Mouse (Mus musculus): ENCODE results near the gene Slc35g1.

Slc35g1 gene

GRCm38 (mm10) chr19:38387835-38388234 is 7.9 kb upstream of the Slc35g1 start:
- CTCF ChIA-PET = no interaction called here

GRCm38 (mm10) chr19:38396633-38396970 is 822 bp downstream of the Slc35g1 start:
- CTCF ChIA-PET = no interaction called here

- CTCF ChIA-PET = no interaction called here
Observed at GRCm38 (mm10) chr19:38397004-38397403, 1.2 kb downstream of the Slc35g1 start.

GRCm38 (mm10) chr19:38398966-38399365 is 3.2 kb downstream of the Slc35g1 start:
- CTCF ChIA-PET = no interaction called here

- CTCF ChIA-PET = no interaction called here
Observed at GRCm38 (mm10) chr19:38400851-38401250, 5.1 kb downstream of the Slc35g1 start.

GRCm38 (mm10) chr19:38401416-38401815 is 5.6 kb downstream of the Slc35g1 start:
- CTCF ChIA-PET = no interaction called here

GRCm38 (mm10) chr19:38410357-38411056 is 14.7 kb downstream of the Slc35g1 start:
- CTCF ChIA-PET = no interaction called here

GRCm38 (mm10) chr19:38413861-38414260 is 18.1 kb downstream of the Slc35g1 start:
- CTCF ChIA-PET = no interaction called here

- CTCF ChIA-PET = no interaction called here
Observed at GRCm38 (mm10) chr19:38418819-38419423, 23.1 kb downstream of the Slc35g1 start.

- CTCF ChIA-PET = interaction anchor here (0.7 kb wide), 1 partner anchor 1636 kb away, joined by 4 read pairs; no protein-coding TSS in a partner anchor
Observed at GRCm38 (mm10) chr19:38420751-38421295, 25.0 kb downstream of the Slc35g1 start.

- CTCF ChIA-PET = interaction anchor here (0.7 kb wide), 1 partner anchor 1637 kb away, joined by 4 read pairs; no protein-coding TSS in a partner anchor
Observed at GRCm38 (mm10) chr19:38421436-38421835, 25.7 kb downstream of the Slc35g1 start.

GRCm38 (mm10) chr19:38422926-38423325 is 27.1 kb downstream of the Slc35g1 start:
- CTCF ChIA-PET = interaction anchor here (0.7 kb wide), 1 partner anchor 370 kb away, joined by 5 read pairs; no protein-coding TSS in a partner anchor

GRCm38 (mm10) chr19:38423884-38424283 is 28.1 kb downstream of the Slc35g1 start:
- CTCF ChIA-PET = no interaction called here

GRCm38 (mm10) chr19:38424581-38424980 is 28.8 kb downstream of the Slc35g1 start:
- CTCF ChIA-PET = no interaction called here

- CTCF ChIA-PET = interaction anchor here (0.7 kb wide), 1 partner anchor 26 kb away, joined by 3 read pairs; no protein-coding TSS in a partner anchor
Observed at GRCm38 (mm10) chr19:38429269-38429668, 33.5 kb downstream of the Slc35g1 start.

- CTCF ChIA-PET = no interaction called here
Observed at GRCm38 (mm10) chr19:38430475-38430874, 34.7 kb downstream of the Slc35g1 start.

GRCm38 (mm10) chr19:38431326-38431725 is 35.5 kb downstream of the Slc35g1 start:
- CTCF ChIA-PET = no interaction called here

- CTCF ChIA-PET = no interaction called here
Observed at GRCm38 (mm10) chr19:38432021-38432420, 36.2 kb downstream of the Slc35g1 start.

- CTCF ChIA-PET = no interaction called here
Observed at GRCm38 (mm10) chr19:38433381-38433780, 37.6 kb downstream of the Slc35g1 start.

- CTCF ChIA-PET = no interaction called here
Observed at GRCm38 (mm10) chr19:38435221-38435620, 39.4 kb downstream of the Slc35g1 start.

GRCm38 (mm10) chr19:38441860-38442259 is 46.1 kb downstream of the Slc35g1 start:
- CTCF ChIA-PET = interaction anchor here (0.6 kb wide), 1 partner anchor 20 kb away, joined by 4 read pairs; no protein-coding TSS in a partner anchor

GRCm38 (mm10) chr19:38445758-38446157 is 50.0 kb downstream of the Slc35g1 start:
- CTCF ChIA-PET = no interaction called here
